Mouse (Mus musculus): Measurements from ENCODE around the gene Eva1a. TPM values are rescaled to one million over a fixed set of nuclear protein-coding genes. Genes with fewer than 3 reads are reported as not detected.
A peak's percentile ranks its signal among the peaks of the same experiment; 100 is the strongest.

Eva1a gene
- polyA plus RNA-seq, 1 experiment from 2014 or later, result 45.4 TPM

DNA sequence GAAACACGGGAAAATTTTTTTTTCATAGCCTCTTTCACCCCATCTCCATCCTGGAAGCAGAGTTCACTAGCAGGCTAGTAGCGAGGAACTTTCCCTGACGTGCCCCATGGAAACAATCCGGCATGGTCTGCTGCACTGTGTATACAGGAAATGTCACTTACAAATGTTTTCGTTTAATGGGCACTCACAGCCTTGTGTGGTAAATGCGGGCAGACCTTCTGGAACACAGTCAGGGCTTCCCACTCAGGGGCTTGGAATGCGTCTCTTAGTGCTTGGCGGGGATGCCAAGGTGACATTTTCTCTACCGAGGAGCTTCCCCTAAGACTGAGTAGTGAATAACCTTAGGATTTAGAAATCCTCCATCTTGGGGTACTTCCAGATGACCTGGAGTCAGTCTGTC is 87.0 kb downstream of the Eva1a start:
- H3K27me3 ChIP-seq (ENCODE audit: control insufficient read depth, insufficient read depth, low read length), result no peaks in the 10 kb centered on the region
- H3K9me3 ChIP-seq (ENCODE audit: control insufficient read depth, low read length), result no peaks in the 10 kb centered on the region
- no peaks in the 10 kb centered on the region for H3K36me3 ChIP-seq (ENCODE audit: control insufficient read depth, insufficient read depth, low read length)
- no peak overlapping the region for H3K9ac ChIP-seq (ENCODE audit: low read depth, low read length)
- peak; percentile 78 for ATAC-seq (ENCODE audit: low FRiP score, low TSS enrichment)
- no peak overlapping the region for H3K4me3 ChIP-seq (ENCODE audit: low read length)
- H3K4me2 ChIP-seq (replicated peaks; ENCODE audit: low read depth, low read length), result no peak overlapping the region
- 29% methylated on average over 9 of the region's 9 CpGs for WGBS
- no peaks in the 10 kb centered on the region; the same call in 1 of the 2 replicates for H3K4me1 ChIP-seq (ENCODE audit: control insufficient read depth, insufficient read depth, low read length)
- no peak overlapping the region for H3K27ac ChIP-seq (ENCODE audit: low read depth, low read length)

DNA sequence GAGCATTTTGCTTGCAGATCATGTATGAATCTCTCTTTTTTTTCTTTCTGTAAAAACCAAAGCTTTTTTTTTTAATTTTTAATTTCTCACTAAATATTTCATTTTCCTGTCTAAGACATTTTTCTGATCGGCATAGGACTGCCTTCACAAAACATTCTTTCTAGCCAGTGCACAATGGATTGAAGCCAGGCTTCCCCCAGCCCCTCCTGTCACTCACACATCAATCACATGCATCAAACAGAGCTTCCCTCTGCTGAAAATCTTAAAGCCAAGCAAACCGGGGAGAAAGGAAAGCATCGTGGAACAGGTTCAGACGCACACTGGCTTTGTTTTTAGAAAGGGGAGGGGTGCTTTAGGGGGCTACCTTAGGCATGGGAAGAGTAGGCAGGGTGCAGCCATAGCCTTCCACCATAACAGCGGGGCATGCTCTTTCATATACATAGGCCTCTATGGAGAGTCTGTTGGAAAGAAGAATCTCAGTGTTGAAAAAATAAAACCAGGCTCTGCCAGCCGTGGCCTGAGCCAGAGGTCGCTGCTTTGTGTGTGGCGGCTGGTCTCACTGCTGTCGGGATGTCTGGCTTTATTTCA is 88.9 kb downstream of the Eva1a start:
- Histone ChIP-seq H3K4me2 (replicated peaks; ENCODE audit: low read depth, low read length) (no peak overlapping the region), H3K27me3 (ENCODE audit: control insufficient read depth, insufficient read depth, low read length) (no peaks in the 10 kb centered on the region), H3K9me3 (ENCODE audit: control insufficient read depth, low read length) (no peaks in the 10 kb centered on the region), H3K9ac (ENCODE audit: low read depth, low read length) (no peak overlapping the region), H3K36me3 (ENCODE audit: control insufficient read depth, insufficient read depth, low read length) (no peaks in the 10 kb centered on the region), H3K4me3 (ENCODE audit: low read length) (no peak overlapping the region), H3K27ac (ENCODE audit: low read depth, low read length) (no peak overlapping the region), H3K4me1 (ENCODE audit: control insufficient read depth, insufficient read depth, low read length) (no peaks in the 10 kb centered on the region; the same call in 1 of the 2 replicates)
- ATAC-seq (ENCODE audit: low FRiP score, low TSS enrichment), result no peak
- WGBS, result 55% methylated on average over 9 of the region's 9 CpGs

DNA sequence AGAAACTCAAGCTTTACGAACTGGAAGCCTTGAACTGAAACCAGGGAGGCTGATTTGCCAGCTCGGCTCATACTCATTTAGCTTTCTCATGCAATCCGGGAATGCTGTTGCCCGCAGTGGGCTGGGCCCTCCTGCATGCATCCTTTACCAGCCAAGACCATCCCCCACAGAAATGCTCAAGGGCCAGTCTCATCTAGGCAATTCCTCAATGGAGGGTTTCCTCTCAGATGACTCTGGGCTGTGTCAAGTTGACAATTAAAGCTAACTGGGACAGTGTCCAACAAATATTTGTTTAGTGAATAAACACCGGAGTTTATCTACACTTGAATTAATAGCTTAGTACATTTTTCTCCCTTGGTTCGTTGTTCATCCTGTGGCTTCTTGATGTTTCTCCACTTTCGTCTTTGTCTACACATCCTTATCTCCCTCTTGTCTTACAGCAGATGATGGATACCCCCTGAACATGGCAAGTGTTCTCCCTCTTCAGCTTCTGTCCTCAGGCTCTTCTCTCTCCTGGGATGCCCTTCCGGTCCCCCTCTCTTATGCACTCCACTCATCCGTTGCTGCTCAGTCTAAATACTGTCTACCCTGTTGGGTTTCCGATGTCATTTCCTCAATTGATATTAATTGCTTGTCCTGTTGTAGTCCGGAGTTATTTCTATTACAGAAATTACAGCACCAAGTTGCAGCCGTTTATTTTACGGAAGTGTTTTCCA is 92.2 kb downstream of the Eva1a start:
- no peaks in the 10 kb centered on the region for H3K36me3 ChIP-seq (ENCODE audit: control insufficient read depth, insufficient read depth, low read length)
- H3K9me3 ChIP-seq (ENCODE audit: control insufficient read depth, low read length), result no peaks in the 10 kb centered on the region
- peak; percentile 53; the same call in 1 of the 2 replicates for ATAC-seq (ENCODE audit: low FRiP score, low TSS enrichment)
- no peaks in the 10 kb centered on the region; the same call in 1 of the 2 replicates for H3K4me1 ChIP-seq (ENCODE audit: control insufficient read depth, insufficient read depth, low read length)
- no peaks in the 10 kb centered on the region for H3K27me3 ChIP-seq (ENCODE audit: control insufficient read depth, insufficient read depth, low read length)
- H3K27ac ChIP-seq (ENCODE audit: low read depth, low read length), result no peak overlapping the region
- no peak overlapping the region for H3K4me2 ChIP-seq (replicated peaks; ENCODE audit: low read depth, low read length)
- no peak overlapping the region for H3K4me3 ChIP-seq (ENCODE audit: low read length)
- H3K9ac ChIP-seq (ENCODE audit: low read depth, low read length), result no peak overlapping the region
- 55% methylated on average over 13 of the region's 13 CpGs for WGBS

DNA sequence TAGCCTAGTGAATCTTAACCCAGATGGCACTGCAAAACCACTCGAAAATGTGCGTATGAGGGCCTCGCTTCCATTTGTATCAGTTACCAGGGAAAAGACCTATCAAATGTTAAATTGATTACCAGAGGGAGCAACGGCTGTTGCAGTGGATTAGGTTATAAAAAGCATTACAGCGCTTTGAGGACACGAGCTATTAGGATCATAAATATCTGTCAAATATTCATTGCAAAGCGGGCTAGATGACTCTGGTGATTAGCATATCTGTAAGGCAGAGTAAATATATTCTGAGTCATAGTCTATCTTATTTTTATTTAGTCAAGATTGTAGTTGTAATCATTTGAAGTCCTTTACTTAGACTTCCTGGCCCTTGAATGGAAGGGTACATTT is 92.7 kb downstream of the Eva1a start:
- 42% methylated on average over 7 of the region's 7 CpGs for WGBS

DNA sequence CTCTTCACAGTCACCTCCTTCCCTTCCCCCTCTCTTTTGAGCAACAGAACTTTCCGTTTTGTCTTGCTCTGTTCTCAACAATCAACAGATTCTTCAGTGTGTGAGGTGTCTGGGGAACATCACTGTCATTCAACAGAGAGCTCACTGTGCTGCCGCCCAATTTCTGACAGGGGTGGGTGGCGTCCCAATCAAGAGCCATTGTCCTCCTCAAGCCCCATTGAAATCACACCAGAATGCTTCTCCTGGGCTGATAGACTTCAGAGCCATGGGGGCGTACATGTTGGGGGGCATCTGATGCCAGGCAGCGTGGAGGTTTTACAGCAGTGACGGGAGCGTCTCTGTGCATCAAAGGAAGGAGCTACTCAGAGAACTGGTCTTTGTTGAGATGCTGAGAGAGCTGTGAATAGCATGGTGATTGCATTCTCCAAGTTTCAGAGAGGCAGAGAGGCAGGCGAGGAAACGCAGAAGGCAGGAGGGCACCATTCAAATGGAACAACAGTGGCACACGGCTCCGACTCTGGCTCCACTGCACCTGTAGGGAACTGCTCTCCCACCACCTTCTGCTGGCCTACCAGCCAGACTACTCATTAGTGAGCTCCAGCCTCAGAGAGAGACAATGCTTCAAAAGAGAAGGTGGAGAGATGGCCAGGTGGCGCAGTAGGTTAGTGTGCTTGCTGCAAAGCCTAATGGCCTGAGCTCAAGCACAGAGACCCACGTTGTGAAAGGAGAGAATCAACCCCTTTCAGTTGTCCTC is 95.3 kb downstream of the Eva1a start:
- 0 out of 2 replicates have a peak, but pooled peaks cover 3% of the 10 kb centered on the region for H3K9me3 ChIP-seq (ENCODE audit: control insufficient read depth, low read length)
- H3K4me2 ChIP-seq (replicated peaks; ENCODE audit: low read depth, low read length), result no peak overlapping the region
- H3K9ac ChIP-seq (ENCODE audit: low read depth, low read length), result no peak overlapping the region
- H3K4me1 ChIP-seq (ENCODE audit: control insufficient read depth, insufficient read depth, low read length), result no peaks in the 10 kb centered on the region; the same call in 1 of the 2 replicates
- no peaks in the 10 kb centered on the region for H3K27me3 ChIP-seq (ENCODE audit: control insufficient read depth, insufficient read depth, low read length)
- H3K4me3 ChIP-seq (ENCODE audit: low read length), result no peak overlapping the region
- no peak overlapping the region for H3K27ac ChIP-seq (ENCODE audit: low read depth, low read length)
- no peak for ATAC-seq (ENCODE audit: low FRiP score, low TSS enrichment)
- WGBS, result 78% methylated on average over 13 of the region's 13 CpGs
- H3K36me3 ChIP-seq (ENCODE audit: control insufficient read depth, insufficient read depth, low read length), result no peaks in the 10 kb centered on the region

More for the DNA sequence above, 92.7 kb downstream of the Eva1a start:
- Histone ChIP-seq H3K4me3 (ENCODE audit: low read length) (no peak overlapping the region), H3K9ac (ENCODE audit: low read depth, low read length) (no peak overlapping the region), H3K27me3 (ENCODE audit: control insufficient read depth, insufficient read depth, low read length) (no peaks in the 10 kb centered on the region), H3K36me3 (ENCODE audit: control insufficient read depth, insufficient read depth, low read length) (no peaks in the 10 kb centered on the region), H3K4me1 (ENCODE audit: control insufficient read depth, insufficient read depth, low read length) (no peaks in the 10 kb centered on the region; the same call in 1 of the 2 replicates), H3K27ac (ENCODE audit: low read depth, low read length) (no peak overlapping the region), H3K9me3 (ENCODE audit: control insufficient read depth, low read length) (no peaks in the 10 kb centered on the region), H3K4me2 (replicated peaks; ENCODE audit: low read depth, low read length) (no peak overlapping the region)
- ATAC-seq (ENCODE audit: low FRiP score, low TSS enrichment), result no peak

Other genes starting within 250 kb of the Eva1a start
- 14.3 and 15.7 TPM in 2 replicates for gene Gcfc2, start 117.4 kb upstream of the Eva1a start, polyA plus RNA-seq (2014; fragmentation: Nextera tagmentation; extraction: Ambion mirVana)
- 56.9 and 73.2 TPM in 2 replicates for gene Mrpl19, start 75.1 kb upstream of the Eva1a start, polyA plus RNA-seq (2014; fragmentation: Nextera tagmentation; extraction: Ambion mirVana)

Measured in kidney, embryonic 14.5 days (tissue).